Mouse (Mus musculus): ENCODE measurements around the gene Smo. TPM values are rescaled to one million over a fixed set of nuclear protein-coding genes. Genes with fewer than 3 reads are reported as not detected.

The Smo gene
- 29.3 TPM for polyA plus RNA-seq (2014; fragmentation: Illumina TruSeq; extraction: RNeasy Lipid Tissue Mini Kit (QIAGEN cat#74804); ENCODE audit: low read depth, low replicate concordance)

GRCm38 (mm10) chr6:29735336-29735688 is at the start of gene Smo:
Gene Smo, plus strand, starts transcription at chr6:29735503.

DNA sequence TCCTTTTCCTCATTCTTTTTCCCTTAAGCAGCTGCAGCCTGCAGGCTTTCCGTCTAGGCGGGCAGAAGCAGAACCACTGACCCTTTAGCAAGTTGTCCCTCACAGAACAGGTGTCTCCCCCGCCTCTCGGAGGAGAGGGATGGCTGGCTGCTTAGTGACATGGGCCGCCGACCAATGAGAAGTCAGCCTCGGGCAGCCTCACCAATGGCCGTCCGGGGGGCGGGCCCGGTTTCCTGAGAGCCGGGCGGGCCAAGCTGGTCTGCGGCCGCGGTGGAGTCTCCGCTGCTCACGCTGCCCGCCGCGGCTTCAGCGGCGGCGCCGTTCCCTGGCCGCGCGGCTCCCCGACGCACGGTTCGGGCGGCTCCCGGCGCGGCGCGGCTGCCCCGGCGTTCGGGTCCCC is 41.4 kb upstream of the Smo start, which contains the start of gene Tspan33:
Gene Tspan33, plus strand, starts transcription at position 270 of the 400 bp plus-strand sequence.

GRCm38 (mm10) chr6:29767813-29768660 is 32.7 kb downstream of the Smo start, which contains the start of gene Ahcyl2:
Gene Ahcyl2, plus strand, starts transcription at chr6:29768011.

Other genes starting within 250 kb of the Smo start
- 4.2 TPM for gene Kcp, start 227.6 kb upstream of the Smo start, polyA plus RNA-seq (2014; fragmentation: Illumina TruSeq; extraction: RNeasy Lipid Tissue Mini Kit (QIAGEN cat#74804); ENCODE audit: low read depth, low replicate concordance)
- 11.7 TPM for gene Irf5, start 208.9 kb upstream of the Smo start, polyA plus RNA-seq (2014; fragmentation: Illumina TruSeq; extraction: RNeasy Lipid Tissue Mini Kit (QIAGEN cat#74804); ENCODE audit: low read depth, low replicate concordance)
- gene Tnpo3, start 125.6 kb upstream of the Smo start, polyA plus RNA-seq (2014; fragmentation: Illumina TruSeq; extraction: RNeasy Lipid Tissue Mini Kit (QIAGEN cat#74804); ENCODE audit: low read depth, low replicate concordance) = 45.9 TPM
- 6.6 TPM for gene Tspan33, start 41.3 kb upstream of the Smo start, polyA plus RNA-seq (2014; fragmentation: Illumina TruSeq; extraction: RNeasy Lipid Tissue Mini Kit (QIAGEN cat#74804); ENCODE audit: low read depth, low replicate concordance)
- gene Ahcyl2, start 32.5 kb downstream of the Smo start, polyA plus RNA-seq (2014; fragmentation: Illumina TruSeq; extraction: RNeasy Lipid Tissue Mini Kit (QIAGEN cat#74804); ENCODE audit: low read depth, low replicate concordance) = 57.4 TPM
- 4.3 TPM for gene Strip2, start 181.5 kb downstream of the Smo start, polyA plus RNA-seq (2014; fragmentation: Illumina TruSeq; extraction: RNeasy Lipid Tissue Mini Kit (QIAGEN cat#74804); ENCODE audit: low read depth, low replicate concordance)

All from adipose tissue, adult 10 weeks (tissue).